Mouse (Mus musculus): ENCODE measurements around the gene Mnd1.

The Mnd1 gene

DNA sequence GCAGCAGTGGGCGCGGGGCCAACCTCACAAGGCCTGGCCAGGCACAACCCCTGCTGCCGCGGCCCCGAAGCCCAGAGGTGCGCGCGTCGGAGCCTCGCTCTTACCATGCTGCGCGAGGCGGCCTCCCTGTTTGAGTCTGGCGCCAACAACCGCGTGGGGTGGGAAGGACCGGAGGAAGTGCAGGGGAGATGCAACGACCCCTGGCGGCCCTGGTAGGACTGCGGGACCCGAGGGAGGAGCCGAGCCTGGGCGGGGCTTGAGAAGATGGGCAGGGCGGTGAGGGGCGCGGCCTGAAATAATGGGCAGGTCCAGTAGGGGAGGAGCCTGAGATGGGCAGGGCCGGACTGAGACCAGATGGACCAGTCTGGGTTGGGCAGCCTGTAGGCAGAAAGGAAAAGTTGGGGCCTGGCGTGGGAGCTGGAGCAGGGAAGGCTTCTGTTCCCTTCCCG is at the start of gene Mnd1:
TSS of gene Mnd1 (minus strand) at position 229 of the 449 bp plus-strand sequence.
- no peak for TF ChIP-seq GATA4 (IDR thresholded peaks at IDR 0.05; ENCODE audit: insufficient replicate concordance, low read length)

DNA sequence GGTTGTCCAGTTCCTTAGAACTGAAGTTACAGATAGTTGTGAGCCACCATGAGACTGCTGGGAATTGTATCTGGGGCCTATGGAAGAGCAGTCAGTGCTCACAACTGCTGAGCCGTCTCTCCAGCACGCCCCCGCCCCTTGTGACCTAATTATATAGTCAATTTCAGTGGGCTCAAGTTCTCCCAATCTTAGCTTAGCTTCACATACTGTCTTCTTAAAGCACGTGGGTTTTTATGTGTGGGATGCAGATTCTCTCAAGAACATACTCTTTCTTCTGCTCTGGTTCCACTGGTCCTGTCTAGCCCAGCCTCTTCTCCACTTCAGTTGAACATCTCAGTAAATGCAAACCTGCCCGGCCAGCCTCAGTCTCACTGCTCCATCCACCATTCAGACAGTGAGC is 49.1 kb upstream of the Mnd1 start:
- no peak for TF ChIP-seq GATA4 (IDR thresholded peaks at IDR 0.05; ENCODE audit: insufficient replicate concordance, low read length)

DNA sequence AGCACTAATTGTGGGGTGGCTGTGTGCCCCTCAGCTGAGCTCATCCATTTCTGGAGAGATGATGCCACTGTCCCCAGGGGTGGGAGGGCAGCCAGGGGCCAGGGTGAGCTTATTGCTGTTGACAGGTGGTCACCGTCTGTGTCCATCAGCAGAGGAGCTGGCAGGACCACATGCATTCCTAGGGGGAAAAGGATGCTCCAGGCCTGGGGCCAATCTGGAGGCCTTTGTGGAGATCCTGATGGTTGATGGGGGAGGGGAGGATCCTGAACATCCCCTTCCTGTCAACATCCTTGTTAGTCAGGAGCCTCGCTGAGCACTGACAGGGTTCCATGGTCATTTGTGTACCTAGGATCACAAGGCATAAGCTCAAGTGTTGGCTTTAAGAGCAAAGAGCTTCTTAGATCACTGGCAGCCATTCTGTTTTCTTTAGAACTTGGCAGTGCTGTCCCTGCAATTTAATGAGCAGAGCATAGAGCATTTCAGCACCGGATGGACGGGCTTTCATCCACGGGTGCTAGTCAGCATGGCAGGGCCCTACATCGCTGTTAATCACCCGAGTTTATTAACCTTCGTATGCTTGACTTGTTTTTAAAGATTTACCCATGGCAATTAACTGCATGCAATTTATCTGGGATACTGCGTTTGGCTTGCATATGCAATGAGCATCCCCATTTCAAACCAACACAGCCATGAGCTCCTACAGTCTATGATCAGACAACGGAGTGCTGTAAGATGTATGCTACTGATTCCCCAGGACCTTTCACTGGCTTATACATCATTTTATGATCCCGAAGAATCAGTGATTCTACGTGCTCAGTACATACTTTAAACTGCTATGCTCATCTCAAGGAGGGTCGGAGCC is 45.2 kb upstream of the Mnd1 start:
- no peak for TF ChIP-seq GATA4 (IDR thresholded peaks at IDR 0.05; ENCODE audit: insufficient replicate concordance, low read length)

DNA sequence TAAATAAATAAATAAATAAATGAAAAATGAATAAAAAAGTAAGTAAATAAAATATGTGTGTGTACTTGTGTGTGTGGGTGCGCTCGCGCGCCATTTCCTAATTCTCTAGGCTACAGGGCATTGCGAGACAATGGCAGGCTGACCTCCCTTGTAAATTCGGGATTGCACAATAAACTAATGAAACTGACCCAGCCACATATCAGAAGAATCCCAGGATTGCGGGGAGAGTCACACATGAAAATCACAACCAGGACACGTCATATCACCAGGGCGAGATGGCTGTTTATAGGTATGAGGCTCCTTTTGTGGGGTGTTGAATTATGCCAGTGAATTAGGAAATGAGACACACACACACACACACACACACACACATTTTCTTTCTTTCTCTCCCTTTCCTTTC is 43.9 kb upstream of the Mnd1 start:
- TF ChIP-seq GATA4 (IDR thresholded peaks at IDR 0.05; ENCODE audit: insufficient replicate concordance, low read length): no peak

DNA sequence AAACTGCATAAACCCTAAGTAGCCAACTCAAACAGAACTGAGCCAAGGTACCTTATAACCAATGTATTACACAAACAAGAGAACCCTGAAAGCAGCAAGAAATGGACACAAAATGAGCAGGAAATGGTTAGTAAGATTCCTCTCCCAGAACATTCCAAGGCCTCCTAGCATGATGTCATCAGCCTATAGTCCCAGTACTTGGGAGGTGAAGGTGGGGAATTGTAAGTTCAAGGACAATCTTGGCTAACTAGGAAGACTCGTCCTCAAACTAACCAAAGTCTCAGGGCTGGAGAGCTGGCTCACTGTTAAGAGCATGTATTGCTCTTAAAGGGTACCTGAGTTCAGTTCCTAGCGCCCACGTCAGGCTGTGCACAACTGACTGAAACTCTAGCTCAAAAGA is 42.6 kb upstream of the Mnd1 start:
- no peak for TF ChIP-seq GATA4 (IDR thresholded peaks at IDR 0.05; ENCODE audit: insufficient replicate concordance, low read length)

DNA sequence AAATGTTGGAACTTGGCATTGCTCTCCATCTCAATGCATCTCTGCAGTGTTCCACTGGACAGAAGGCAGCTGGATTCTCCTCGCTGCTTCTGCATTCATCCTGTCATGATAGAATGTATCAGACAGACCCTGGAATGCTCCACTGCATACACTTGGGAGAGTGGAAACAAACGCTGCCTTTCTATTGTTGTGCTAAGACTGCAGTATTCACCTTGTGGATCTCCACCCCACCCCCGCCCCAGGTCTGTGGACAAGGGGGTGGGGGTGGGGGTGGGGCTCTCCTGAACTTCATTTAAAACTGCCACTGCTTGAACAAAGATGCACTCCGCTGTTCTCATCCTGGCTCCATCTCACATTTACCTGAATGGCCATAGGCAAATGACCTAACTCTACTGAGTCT is 38.3 kb upstream of the Mnd1 start:
- no peak for TF ChIP-seq GATA4 (IDR thresholded peaks at IDR 0.05; ENCODE audit: insufficient replicate concordance, low read length)

DNA sequence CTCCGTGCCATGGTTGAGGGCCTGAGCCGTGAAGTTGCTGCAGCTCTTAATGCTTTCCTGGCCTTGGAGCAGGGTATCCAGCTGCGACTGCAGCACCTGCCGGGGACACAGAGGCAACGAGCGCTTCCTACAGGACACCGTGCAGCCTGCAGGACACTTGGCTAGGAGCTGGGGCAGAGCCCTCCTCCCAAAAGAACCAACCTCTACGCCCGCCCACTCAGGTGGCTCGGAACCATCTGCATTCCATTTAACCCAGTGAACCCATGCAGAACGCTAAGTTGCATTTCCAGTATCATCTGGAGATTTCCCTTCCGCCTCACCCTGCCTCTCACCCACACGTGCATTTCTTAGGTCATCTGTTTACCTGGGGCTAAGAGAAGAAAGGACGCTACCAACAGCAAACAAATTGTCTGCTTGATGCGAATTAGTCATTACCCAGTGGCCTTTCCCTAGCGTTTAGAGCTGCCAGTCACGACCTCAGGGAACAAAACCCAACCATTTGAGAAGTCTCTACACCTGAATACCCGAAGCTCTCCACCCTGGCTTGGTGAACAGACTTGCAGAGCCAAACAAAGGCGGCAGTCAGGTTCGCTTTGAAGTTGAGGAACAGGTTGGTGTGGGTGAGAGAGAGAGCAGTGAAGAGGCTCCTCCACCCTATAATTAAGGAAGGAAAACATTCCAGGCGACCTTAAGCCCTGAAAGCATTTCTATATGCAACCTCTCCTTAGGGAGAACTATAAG is 35.7 kb upstream of the Mnd1 start:
- TF ChIP-seq GATA4 (IDR thresholded peaks at IDR 0.05; ENCODE audit: insufficient replicate concordance, low read length): no peak

DNA sequence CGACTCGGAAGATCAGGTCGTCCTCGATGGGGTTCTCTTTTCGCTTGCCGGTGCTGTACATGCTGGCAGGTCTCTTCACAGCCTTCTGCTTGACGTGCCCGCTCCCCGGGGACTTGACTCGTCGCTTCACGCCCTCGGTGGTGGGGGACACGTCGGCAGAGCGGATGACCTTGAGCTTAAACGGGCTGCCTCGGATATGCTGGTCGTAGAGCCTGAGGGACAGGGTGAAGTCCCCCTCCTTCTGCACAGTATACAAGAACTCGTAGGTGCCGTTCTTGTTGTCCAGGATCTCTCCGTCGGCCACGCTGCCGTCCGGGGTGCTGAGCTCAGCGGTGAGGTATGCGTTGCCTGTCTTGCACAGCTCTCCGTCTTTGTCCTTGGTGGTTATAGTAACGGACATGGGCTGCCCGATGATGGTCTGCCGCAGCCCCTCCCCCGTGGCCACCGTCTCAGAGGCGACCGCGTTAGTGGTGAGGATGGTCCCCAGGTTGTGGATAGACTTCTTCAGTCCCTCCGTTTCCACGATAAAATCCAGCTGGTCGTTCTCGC is 35.0 kb upstream of the Mnd1 start:
- TF ChIP-seq GATA4 (IDR thresholded peaks at IDR 0.05; ENCODE audit: insufficient replicate concordance, low read length): no peak

DNA sequence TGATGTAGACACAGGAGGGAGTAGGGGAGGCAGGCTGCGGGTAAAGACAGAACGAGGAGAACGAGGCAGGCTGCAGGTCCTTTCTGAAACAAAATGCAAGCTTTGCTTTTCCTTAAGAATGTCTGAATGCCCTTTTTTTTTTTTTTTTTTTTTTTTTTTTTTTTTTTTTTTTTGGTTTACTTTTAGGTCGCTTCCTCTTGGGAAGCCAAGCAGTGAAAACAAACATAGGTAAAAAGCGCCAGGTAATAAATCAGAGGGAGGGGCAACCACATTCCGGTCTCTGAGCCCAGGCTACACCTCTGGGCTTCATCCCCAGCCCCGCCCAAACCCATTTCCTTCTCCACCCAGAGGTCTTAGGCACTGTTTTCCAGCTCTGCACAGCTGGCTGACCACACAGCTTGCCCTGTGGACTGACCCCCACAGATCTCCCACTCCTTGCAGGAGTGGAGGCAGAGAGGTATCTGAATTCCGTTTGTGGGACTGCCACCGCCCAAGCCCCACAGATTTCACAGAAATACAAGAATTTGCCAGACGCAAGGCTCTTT is 34.1 kb upstream of the Mnd1 start:
- TF ChIP-seq GATA4 (IDR thresholded peaks at IDR 0.05; ENCODE audit: insufficient replicate concordance, low read length): no peak

DNA sequence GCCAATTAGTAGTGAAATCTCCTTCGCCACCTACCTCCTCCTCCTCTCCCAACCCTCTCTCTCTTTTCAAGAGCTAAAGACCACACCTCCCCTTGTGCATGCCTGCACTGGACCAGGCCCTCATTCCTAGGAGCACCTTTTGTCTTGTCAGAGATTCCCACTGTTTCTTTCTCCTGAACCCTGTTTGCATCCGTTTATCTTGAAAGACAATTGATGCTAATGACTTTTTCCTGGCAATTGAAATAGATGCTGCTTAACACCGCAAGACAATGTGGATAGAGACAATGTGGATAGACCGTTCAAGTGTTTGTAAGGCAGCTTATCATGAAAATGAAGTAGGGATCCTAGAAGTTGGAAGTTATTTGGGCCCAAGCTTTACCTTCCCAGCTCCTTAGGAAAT is 26.1 kb upstream of the Mnd1 start:
- no peak for TF ChIP-seq GATA4 (IDR thresholded peaks at IDR 0.05; ENCODE audit: insufficient replicate concordance, low read length)

DNA sequence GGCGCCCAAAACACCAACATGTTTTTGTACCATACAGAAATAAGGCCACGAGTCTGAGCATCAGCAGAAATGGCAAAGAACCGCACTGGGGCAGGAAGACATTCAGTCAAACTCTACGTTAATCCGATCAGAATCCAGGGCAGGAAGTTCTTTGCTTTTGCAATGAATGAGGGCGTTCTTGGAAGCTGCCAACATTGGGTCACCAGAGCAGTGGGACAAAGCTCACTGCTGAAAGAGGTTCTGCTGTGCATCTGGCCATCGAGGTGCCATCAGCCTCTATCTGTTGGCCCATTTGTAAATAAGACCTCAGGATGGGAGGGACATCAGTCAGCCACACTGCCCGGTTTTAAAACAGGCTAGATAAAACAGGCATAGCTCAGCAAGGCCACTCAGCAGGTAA is 25.5 kb upstream of the Mnd1 start:
- no peak for TF ChIP-seq GATA4 (IDR thresholded peaks at IDR 0.05; ENCODE audit: insufficient replicate concordance, low read length)

DNA sequence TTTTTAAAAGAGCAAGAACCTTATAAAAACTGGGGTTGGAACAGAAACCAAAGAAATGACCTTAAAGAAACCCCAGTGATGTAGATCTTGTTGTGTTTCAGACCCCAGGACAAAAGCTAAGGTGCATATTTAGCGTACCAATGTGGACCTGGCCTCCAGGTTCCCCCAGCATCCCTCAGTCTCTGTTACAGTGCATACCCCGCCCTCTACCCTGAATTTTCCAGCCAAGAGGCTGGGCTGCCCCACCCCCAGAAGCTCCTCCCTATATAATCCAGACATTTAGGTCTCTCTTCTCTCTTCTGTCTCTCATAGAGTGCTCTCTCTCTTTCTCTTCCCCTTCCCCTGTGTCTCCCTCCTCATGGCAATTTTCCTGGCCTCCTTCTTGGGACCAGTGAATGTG is 24.7 kb upstream of the Mnd1 start:
- TF ChIP-seq GATA4 (IDR thresholded peaks at IDR 0.05; ENCODE audit: insufficient replicate concordance, low read length): no peak

DNA sequence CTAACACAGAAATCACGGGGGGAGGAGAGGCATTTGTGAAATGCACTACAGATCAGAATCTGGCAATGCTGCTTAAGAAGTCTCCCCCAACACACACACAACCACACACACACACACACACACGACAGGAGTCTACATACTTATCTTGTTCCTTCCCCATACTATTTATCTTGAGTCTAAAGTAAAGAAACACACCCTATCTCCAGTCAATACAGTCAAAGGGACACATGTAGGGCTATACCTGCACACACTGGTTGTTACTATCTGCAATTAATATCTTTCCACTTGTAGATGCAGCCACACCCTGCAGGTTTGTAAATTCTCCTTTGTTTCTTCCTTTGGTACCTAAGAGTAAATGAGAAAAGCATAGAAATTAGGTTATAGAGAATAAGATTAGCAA is 22.2 kb upstream of the Mnd1 start:
- TF ChIP-seq GATA4 (IDR thresholded peaks at IDR 0.05; ENCODE audit: insufficient replicate concordance, low read length): no peak

DNA sequence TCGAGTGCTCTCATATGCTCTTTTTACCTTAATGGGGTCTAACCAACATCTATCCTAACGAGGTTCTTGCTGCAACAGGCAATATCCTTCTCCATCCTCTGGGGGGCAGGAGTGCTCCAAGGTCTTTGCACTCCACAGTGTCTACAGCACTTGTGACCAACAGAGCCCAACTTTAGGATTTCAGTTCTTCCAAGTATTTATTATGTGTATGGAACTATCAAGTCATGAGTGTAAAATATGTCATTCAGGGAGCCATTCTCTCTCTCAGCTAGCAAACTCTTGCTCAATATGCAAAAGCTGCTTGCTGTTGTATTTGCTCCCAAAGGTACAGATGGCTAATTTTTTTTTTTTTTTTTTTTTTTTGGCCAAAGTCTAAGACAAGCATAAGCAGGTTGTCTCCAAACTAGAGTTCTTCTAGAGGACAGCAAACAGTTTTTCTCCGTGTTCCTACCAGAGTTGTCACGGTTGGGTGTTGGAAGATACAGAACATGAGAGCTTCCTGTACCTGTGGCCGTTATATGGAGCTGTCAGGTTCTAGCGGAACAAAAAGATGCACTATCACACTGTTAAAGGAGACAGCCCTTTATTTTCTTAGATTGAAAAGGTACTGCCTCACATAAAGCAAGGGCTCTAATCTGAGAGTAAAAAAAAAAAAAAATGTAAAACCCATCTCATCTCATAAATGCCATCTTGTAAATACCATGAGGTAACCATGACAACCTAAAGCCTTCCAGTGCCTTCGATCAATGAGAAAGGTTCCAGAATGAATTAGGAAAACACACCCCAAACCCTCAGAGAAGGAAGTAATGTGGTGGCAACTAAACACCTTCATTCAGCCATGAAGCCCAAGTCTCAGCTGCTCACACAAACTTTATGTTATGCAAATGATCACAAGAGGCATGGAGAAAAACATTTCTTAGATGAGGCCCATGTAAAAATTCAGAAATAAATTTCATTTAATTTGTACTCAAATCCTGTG is 20.0 kb upstream of the Mnd1 start:
- TF ChIP-seq GATA4 (IDR thresholded peaks at IDR 0.05; ENCODE audit: insufficient replicate concordance, low read length): no peak

Data from liver, adult (tissue).